Mouse (Mus musculus): ENCODE results near the gene Togaram1.

The Togaram1 gene

DNA sequence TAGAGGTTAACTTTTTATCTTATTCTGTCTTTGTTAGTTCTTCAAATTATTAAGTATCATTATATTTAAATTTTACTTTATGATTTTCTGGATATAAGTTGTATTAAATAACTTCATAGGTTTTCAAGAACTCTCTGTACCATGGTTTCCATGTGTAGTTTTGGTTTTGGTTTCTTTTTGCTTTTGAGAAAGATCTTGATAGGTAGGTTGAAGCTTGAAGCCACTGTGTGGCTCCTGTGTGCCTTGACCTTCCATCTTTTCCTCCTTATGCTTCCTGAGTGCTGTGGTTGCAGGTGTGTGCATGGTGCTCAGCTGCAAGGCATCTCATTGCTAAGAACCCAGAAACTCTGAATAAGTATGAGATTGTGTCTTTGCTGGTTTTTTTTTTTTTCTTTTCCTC is 83.2 kb downstream of the Togaram1 start:
- no peak for DNase-seq (ENCODE audit: low spot score in 2 of 2)

DNA sequence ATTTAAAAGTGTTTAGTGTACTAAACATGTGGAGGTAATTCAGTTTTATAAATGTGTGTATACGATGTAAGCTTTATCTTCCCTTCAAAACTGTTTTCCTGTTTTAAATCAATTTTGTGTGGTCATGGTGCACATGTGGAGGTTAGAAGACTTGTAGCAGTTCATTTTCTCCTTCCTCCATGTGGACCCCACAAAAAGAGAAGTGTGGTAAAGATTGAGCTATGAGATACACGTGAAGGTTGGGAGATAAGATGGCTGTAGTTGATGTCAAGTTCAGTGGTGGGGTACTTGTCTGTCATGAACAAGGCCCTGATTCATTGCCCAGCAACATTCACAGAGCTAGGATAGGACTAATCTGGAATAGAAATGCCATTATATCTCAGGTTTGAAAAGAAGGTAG is 92.6 kb downstream of the Togaram1 start:
- DNase-seq (ENCODE audit: low spot score in 2 of 2): no peak

DNA sequence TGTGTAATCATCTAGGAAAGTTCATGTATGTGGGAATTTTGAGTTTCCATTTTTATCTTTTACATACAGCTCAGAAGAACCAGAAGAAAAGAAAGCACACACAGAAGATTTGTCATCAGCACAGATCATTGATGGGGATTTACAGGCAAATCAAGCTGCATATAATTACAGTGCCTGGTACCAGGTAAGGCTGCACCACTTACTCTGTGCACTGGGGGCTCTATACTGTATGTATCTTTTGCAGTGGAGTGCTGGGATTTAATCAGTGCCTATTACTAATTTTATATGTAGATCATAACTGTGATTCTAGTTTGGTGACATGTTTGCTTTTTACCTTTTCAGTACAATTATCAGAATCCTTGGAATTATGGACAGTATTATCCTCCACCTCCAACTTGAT is 95.5 kb downstream of the Togaram1 start:
- DNase-seq (ENCODE audit: low spot score in 2 of 2): no peak

DNA sequence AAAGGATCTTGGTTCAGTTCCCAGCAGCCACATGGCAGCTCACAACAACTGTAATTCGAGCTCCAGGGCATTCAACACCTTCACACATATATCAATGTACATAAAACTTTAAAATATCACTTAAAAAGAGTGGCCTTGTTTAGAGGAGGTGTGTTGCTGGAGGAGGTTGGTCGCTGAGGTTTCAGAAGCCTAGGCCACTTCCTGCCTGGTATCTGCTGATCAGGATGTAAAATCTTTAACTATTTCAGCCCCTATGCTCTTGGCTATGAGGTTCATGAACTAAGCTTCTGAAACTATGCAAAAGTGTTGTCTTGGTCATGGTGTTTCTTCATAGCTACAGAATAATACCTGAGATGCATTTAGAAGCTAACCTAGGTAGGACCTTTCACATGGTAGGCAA is 99.6 kb downstream of the Togaram1 start:
- no peak for DNase-seq (ENCODE audit: low spot score in 2 of 2)

DNA sequence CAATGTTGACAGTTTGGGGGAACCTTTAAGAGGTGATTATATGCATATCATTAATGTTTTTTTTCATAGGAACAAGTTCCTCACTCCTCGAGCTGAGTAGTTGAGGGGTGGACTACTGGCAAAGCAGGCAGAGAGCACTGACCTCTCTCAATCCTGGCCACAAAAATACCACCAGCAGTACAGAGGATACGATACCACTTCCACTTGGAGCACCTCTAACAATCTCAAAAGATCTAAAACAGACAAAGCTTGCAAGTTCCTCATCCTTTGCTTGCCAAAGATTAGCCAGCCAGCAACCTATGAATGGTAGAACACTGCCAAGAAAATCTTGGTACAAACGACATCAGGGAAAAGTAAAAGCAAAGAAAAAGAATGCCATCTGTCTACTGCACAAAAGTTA is 100.6 kb downstream of the Togaram1 start:
- DNase-seq (ENCODE audit: low spot score in 2 of 2): no peak

DNA sequence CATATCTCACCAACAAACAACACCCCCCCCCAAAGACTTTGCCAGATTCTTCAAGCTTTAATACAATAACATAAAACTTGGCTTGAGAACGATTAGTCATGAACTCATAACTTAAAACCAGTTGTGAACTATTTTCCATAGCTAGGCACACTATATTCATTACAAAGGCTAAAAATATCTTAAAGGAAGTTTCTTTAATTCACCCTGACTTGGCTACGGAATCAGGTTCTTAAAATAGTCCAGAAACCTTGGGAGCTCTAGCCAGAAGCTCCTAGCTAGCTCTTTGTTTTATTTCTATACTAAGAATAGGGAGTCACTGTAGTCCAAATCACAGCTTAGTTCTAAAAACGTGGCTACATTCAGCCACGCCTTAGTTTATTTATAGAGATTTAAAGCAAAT is 102.8 kb downstream of the Togaram1 start:
- DNase-seq (ENCODE audit: low spot score in 2 of 2): no peak

All from frontal cortex, postnatal 14 days (tissue).